Mouse (Mus musculus) brain, embryonic 14.5 days (tissue): ENCODE measurements around the gene Hist1h2br.

Experiments used
- CTCF ChIP-seq: fragments of 200-500 bp; IDR thresholded peaks from 2 replicates; pipeline ENCODE4 v1.5.1; 2012; ENCODE audit warnings: inconsistent platforms, mild to moderate bottlenecking, moderate library complexity, borderline replicate concordance; ENCODE audit not compliant: insufficient read depth, insufficient read length; ENCODE audit errors: extremely low read depth
- POLR2A ChIP-seq: fragments of 200-500 bp; IDR thresholded peaks from 2 replicates; pipeline ENCODE4 v1.6.1; 2012; ENCODE audit warnings: mild to moderate bottlenecking, inconsistent platforms, borderline replicate concordance; ENCODE audit not compliant: poor library complexity, insufficient read depth, insufficient read length, severe bottlenecking; ENCODE audit errors: extremely low read depth

GRCm38 (mm10) chr13:21880735-21881134, 47.2 kb downstream of the Hist1h2br start:
- TF ChIP-seq CTCF (no peak), POLR2A (no peak)
